Mouse (Mus musculus): Measurements from ENCODE around the gene Olfr487. TPM values are rescaled to one million over a fixed set of nuclear protein-coding genes. Genes with fewer than 3 reads are reported as not detected.

Olfr487 gene
- polyA plus RNA-seq (2015; fragmentation: Nextera tagmentation; extraction: Ambion mirVana) = not detected in 2 replicates

DNA sequence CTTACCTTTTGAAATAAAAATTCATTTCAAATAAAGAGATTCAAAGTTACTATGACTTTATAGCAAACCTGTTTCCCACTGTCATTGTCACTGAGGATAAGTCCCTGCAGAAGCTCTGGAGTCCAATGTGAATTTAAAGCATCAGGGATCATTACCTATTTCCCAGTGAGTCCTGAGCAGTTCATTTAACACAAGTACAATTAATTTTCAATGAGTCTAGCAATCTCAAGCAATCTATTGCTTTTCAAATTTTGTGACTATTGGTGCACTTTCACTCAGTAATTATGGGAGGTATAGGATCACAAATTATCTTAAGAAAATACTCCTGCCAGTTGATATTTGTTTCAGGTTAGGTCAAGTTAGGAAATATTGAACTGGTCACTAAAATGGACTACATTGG is at the start of gene Olfr487:
TSS of gene Olfr487 (minus strand) at position 101 of the 400 bp plus-strand sequence.

GRCm38 (mm10) chr7:108258247-108258646 is 43.8 kb upstream of the Olfr487 start, which contains the start of gene Olfr488:
Olfr488 (minus strand) TSS chr7:108258347.

DNA sequence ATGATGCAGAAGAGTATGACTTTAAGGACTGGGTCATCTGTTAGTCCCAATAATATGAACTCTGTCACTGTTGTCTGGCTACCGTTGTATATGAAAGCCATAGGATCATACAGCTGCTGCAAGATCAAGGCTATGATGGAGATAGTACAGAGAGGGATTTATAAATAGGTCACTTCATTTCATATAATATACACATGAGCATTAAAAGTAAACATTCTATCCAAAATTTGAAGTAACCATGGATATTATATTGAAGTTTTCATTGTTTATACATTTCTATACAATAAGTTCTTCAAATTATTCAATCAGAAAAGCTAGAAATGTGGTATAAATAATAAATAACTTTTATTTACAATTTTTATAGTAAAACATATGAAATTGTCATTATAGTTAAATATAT is 41.8 kb downstream of the Olfr487 start, which contains the start of gene Olfr486:
TSS of gene Olfr486 (minus strand) at position 101 of the 400 bp plus-strand sequence.

DNA sequence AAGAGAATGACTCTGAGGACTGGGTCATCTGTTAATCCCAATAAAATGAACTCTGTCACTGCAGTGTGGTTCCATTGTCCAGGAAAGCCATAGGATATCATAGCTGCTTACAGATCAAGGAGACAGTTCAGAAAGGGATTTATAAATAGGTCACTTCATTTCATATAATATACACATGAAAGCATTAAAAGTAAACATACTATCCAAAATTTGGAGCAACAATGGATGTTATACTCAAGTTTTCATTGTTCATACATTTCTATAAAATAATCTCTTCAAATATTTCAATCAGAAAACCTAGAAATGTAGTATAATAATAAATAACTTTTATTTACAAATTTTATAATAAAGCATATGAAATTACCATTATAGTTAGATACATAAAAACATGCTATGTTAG is 54.7 kb downstream of the Olfr487 start, which contains the start of gene Olfr485:
TSS of gene Olfr485 (minus strand) at position 101 of the 400 bp plus-strand sequence.

Other genes starting within 250 kb of the Olfr487 start
- not detected in 2 replicates for gene Olfr476, start 249.8 kb downstream of the Olfr487 start, polyA plus RNA-seq (2015; fragmentation: Nextera tagmentation; extraction: Ambion mirVana)
- gene Olfr477, start 227.9 kb downstream of the Olfr487 start, polyA plus RNA-seq (2015; fragmentation: Nextera tagmentation; extraction: Ambion mirVana) = not detected in 2 replicates
- not detected in 2 replicates for gene Olfr478, start 180.6 kb downstream of the Olfr487 start, polyA plus RNA-seq (2015; fragmentation: Nextera tagmentation; extraction: Ambion mirVana)
- not detected in 2 replicates for gene Olfr479, start 163.9 kb downstream of the Olfr487 start, polyA plus RNA-seq (2015; fragmentation: Nextera tagmentation; extraction: Ambion mirVana)
- gene Olfr480, start 147.3 kb downstream of the Olfr487 start, polyA plus RNA-seq (2015; fragmentation: Nextera tagmentation; extraction: Ambion mirVana) = not detected in 2 replicates
- gene Olfr481, start 134.8 kb downstream of the Olfr487 start, polyA plus RNA-seq (2015; fragmentation: Nextera tagmentation; extraction: Ambion mirVana) = not detected in 2 replicates
- 0.12 TPM in 1 of 2 replicates, not detected in the other for gene Olfr482, start 117.0 kb downstream of the Olfr487 start, polyA plus RNA-seq (2015; fragmentation: Nextera tagmentation; extraction: Ambion mirVana)
- not detected in 2 replicates for gene Olfr483, start 113.8 kb downstream of the Olfr487 start, polyA plus RNA-seq (2015; fragmentation: Nextera tagmentation; extraction: Ambion mirVana)
- not detected in 2 replicates for gene Olfr484, start 87.2 kb downstream of the Olfr487 start, polyA plus RNA-seq (2015; fragmentation: Nextera tagmentation; extraction: Ambion mirVana)
- not detected in 2 replicates for gene Olfr485, start 54.8 kb downstream of the Olfr487 start, polyA plus RNA-seq (2015; fragmentation: Nextera tagmentation; extraction: Ambion mirVana)
- gene Olfr486, start 41.9 kb downstream of the Olfr487 start, polyA plus RNA-seq (2015; fragmentation: Nextera tagmentation; extraction: Ambion mirVana) = not detected in 2 replicates
- not detected in 2 replicates for gene Olfr488, start 43.7 kb upstream of the Olfr487 start, polyA plus RNA-seq (2015; fragmentation: Nextera tagmentation; extraction: Ambion mirVana)
- gene Olfr490, start 74.3 kb upstream of the Olfr487 start, polyA plus RNA-seq (2015; fragmentation: Nextera tagmentation; extraction: Ambion mirVana) = not detected in 2 replicates
- gene Olfr491, start 98.8 kb upstream of the Olfr487 start, polyA plus RNA-seq (2015; fragmentation: Nextera tagmentation; extraction: Ambion mirVana) = not detected in 2 replicates
- gene Olfr492, start 109.0 kb upstream of the Olfr487 start, polyA plus RNA-seq (2015; fragmentation: Nextera tagmentation; extraction: Ambion mirVana) = not detected in 2 replicates
- not detected in 2 replicates for gene Olfr493, start 132.3 kb upstream of the Olfr487 start, polyA plus RNA-seq (2015; fragmentation: Nextera tagmentation; extraction: Ambion mirVana)
- gene Olfr494, start 150.7 kb upstream of the Olfr487 start, polyA plus RNA-seq (2015; fragmentation: Nextera tagmentation; extraction: Ambion mirVana) = not detected in 2 replicates
- gene Olfr495, start 178.5 kb upstream of the Olfr487 start, polyA plus RNA-seq (2015; fragmentation: Nextera tagmentation; extraction: Ambion mirVana) = not detected in 2 replicates
- gene Olfr497, start 205.8 kb upstream of the Olfr487 start, polyA plus RNA-seq (2015; fragmentation: Nextera tagmentation; extraction: Ambion mirVana) = not detected in 2 replicates